Mouse (Mus musculus) forebrain, postnatal 0 days (tissue): ENCODE data around the gene Krt9. TPM values are rescaled to one million over a fixed set of nuclear protein-coding genes. Genes with fewer than 3 reads are reported as not detected.

Experiments
- ATAC-seq: fragments of 200-750 bp; cut with Nextera tagmentation; 2 replicates; pipeline ENCODE4 v1.8.0; 2017; ENCODE audit warnings: mild to moderate bottlenecking, moderate library complexity
- DNase-seq: peaks from one replicate; pipeline ENCODE4 v3.0.0-alpha.2; 2015
- H3K27ac ChIP-seq: fragments of 300-500 bp; sonication (generic); 2 replicates; pipeline ENCODE4 v1.5.1; 2014; ENCODE audit warnings: low read depth, mild to moderate bottlenecking, antibody characterized with exemption, low read length, moderate library complexity, mixed read lengths
- H3K27me3 ChIP-seq: fragments of 300-500 bp; sonication (generic); 2 replicates; pipeline ENCODE4 v1.6.1; 2014; ENCODE audit warnings: mild to moderate bottlenecking, low read length, mixed read lengths; ENCODE audit not compliant: insufficient read depth
- H3K36me3 ChIP-seq: fragments of 300-500 bp; sonication (generic); 2 replicates; pipeline ENCODE4 v1.6.1; 2014; ENCODE audit warnings: mild to moderate bottlenecking, moderate library complexity; ENCODE audit not compliant: insufficient read depth
- H3K4me1 ChIP-seq: fragments of 300-500 bp; sonication (generic); 2 replicates; pipeline ENCODE4 v1.6.1; 2014; ENCODE audit warnings: antibody characterized with exemption; ENCODE audit not compliant: insufficient read depth
- H3K4me2 ChIP-seq: fragments of 300-500 bp; sonication (generic); 2 replicates; pipeline ENCODE4 v1.6.1; 2014; ENCODE audit warnings: low read depth, mild to moderate bottlenecking, moderate library complexity
- H3K4me3 ChIP-seq: fragments of 300-500 bp; sonication (generic); 2 replicates; pipeline ENCODE4 v1.5.1; 2014; ENCODE audit warnings: low read depth, low read length, mixed read lengths
- H3K9ac ChIP-seq: fragments of 300-500 bp; sonication (generic); 2 replicates; pipeline ENCODE4 v1.6.1; 2014; ENCODE audit warnings: mild to moderate bottlenecking
- H3K9me3 ChIP-seq: fragments of 300-500 bp; sonication (generic); 2 replicates; pipeline ENCODE4 v1.6.1; 2016; ENCODE audit warnings: low read length
- CTCF ChIP-seq: sonication (generic); IDR thresholded peaks from 2 replicates; pipeline ENCODE4 v1.5.1; 2016; ENCODE audit warnings: antibody characterized with exemption, control low read depth, low read depth
- WGBS: fragments of 180-500 bp; shearing (Covaris S2); extraction: QIAGEN DNeasy Blood & Tissue Kit; methylation state at CpG from one replicate; pipeline ENCODE4 v1.1.7; 2014; 5-methylcytosine and 5-hydroxymethylcytosine counted together
- polyA plus RNA-seq: library from polyadenylated mRNA; unstranded; fragments of >200 nt; fragmentation: Nextera tagmentation; extraction: Ambion mirVana; gene quantifications from 2 replicates; pipeline ENCODE4 v1.2.1, GENCODE M21; 2015
- total RNA-seq: library from RNA; depleted of rRNA; stranded (reverse); fragments of >200 nt; gene quantifications from 2 replicates; pipeline ENCODE4 v1.2.3, GENCODE M21; 2014; rRNA removed

Gene Krt9
- total and polyA plus RNA-seq, 2 experiments from 2014 or later = 0.06 TPM; not detected in 1

DNA sequence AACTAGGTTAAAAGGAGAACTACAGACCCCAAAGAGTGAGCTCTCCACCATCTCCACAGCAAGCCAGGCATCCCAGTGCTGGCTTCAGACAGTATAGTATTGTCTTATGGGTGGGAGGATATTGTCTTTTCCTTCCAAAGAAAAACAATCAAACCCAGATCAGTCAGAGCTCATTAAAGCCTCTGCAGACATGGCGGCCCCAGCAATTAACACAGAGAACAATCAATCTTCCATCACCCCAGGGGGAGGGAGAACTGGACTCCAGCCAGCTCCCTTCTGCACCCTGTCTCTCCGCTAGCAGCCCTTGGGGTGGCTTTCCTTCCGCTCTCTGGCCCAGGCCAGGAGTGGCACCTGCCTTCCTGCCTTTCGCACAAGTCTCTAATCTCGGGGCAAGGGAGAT, 55.4 kb downstream of the Krt9 start:
- TF ChIP-seq CTCF = no peak
- no peak overlapping the region for H3K9ac ChIP-seq
- peak; percentile 33 for DNase-seq
- H3K4me1 ChIP-seq = no peaks in the 10 kb centered on the region
- no peaks in the 10 kb centered on the region for H3K36me3 ChIP-seq
- H3K27ac ChIP-seq = no peak overlapping the region
- no peak for ATAC-seq
- H3K27me3 ChIP-seq = no peaks in the 10 kb centered on the region
- H3K9me3 ChIP-seq = no peaks in the 10 kb centered on the region
- no peak overlapping the region for H3K4me3 ChIP-seq
- no peak overlapping the region for H3K4me2 ChIP-seq
- 24% methylated on average over 5 of the region's 5 CpGs for WGBS

Other genes with a start within 250 kb of the Krt9 start
- not detected in 2 replicates for gene Krtap9-5, start 244.8 kb downstream of the Krt9 start, total RNA-seq
- not detected in 2 replicates for gene Krtap9-5, start 244.8 kb downstream of the Krt9 start, polyA plus RNA-seq
- gene Krtap29-1, start 214.2 kb downstream of the Krt9 start, total RNA-seq = not detected in 2 replicates
- not detected in 2 replicates for gene Krtap29-1, start 214.2 kb downstream of the Krt9 start, polyA plus RNA-seq
- not detected in 2 replicates for gene Krtap16-1, start 206.6 kb downstream of the Krt9 start, total RNA-seq
- not detected in 2 replicates for gene Krtap16-1, start 206.6 kb downstream of the Krt9 start, polyA plus RNA-seq
- not detected in 2 replicates for gene Krtap17-1, start 199.3 kb downstream of the Krt9 start, total RNA-seq
- gene Krtap17-1, start 199.3 kb downstream of the Krt9 start, polyA plus RNA-seq = 0.26 and 0.98 TPM in 2 replicates
- gene Krt33a, start 177.0 kb downstream of the Krt9 start, total RNA-seq = 0.15 TPM in 1 of 2 replicates, not detected in the other
- gene Krt33a, start 177.0 kb downstream of the Krt9 start, polyA plus RNA-seq = not detected in 2 replicates
- not detected in 2 replicates for gene Krt33b, start 163.4 kb downstream of the Krt9 start, total RNA-seq
- not detected in 2 replicates for gene Krt33b, start 163.4 kb downstream of the Krt9 start, polyA plus RNA-seq
- gene Krt34, start 151.7 kb downstream of the Krt9 start, total RNA-seq = not detected in 2 replicates
- 0.10 TPM in 1 of 2 replicates, not detected in the other for gene Krt34, start 151.7 kb downstream of the Krt9 start, polyA plus RNA-seq
- not detected in 2 replicates for gene Krt31, start 142.7 kb downstream of the Krt9 start, total RNA-seq
- not detected in 2 replicates for gene Krt31, start 142.7 kb downstream of the Krt9 start, polyA plus RNA-seq
- gene Krt32, start 105.0 kb downstream of the Krt9 start, total RNA-seq = not detected in 2 replicates
- not detected in 2 replicates for gene Krt32, start 105.0 kb downstream of the Krt9 start, polyA plus RNA-seq
- not detected in 2 replicates for gene Krt35, start 97.0 kb downstream of the Krt9 start, total RNA-seq
- gene Krt35, start 97.0 kb downstream of the Krt9 start, polyA plus RNA-seq = not detected in 2 replicates
- not detected in 2 replicates for gene Krt36, start 87.6 kb downstream of the Krt9 start, total RNA-seq
- not detected in 2 replicates for gene Krt36, start 87.6 kb downstream of the Krt9 start, polyA plus RNA-seq
- gene Krt13, start 71.7 kb downstream of the Krt9 start, total RNA-seq = not detected in 2 replicates
- gene Krt13, start 71.7 kb downstream of the Krt9 start, polyA plus RNA-seq = 0.31 TPM in 1 of 2 replicates, not detected in the other
- not detected in 2 replicates for gene Krt15, start 57.3 kb downstream of the Krt9 start, total RNA-seq
- gene Krt15, start 57.3 kb downstream of the Krt9 start, polyA plus RNA-seq = 0.17 and 0.47 TPM in 2 replicates
- 5.8 and 6.5 TPM in 2 replicates for gene Krt19, start 44.6 kb downstream of the Krt9 start, total RNA-seq
- gene Krt19, start 44.6 kb downstream of the Krt9 start, polyA plus RNA-seq = 3.8 and 7.0 TPM in 2 replicates
- 0.14 and 0.15 TPM in 2 replicates for gene Krt14, start 14.3 kb upstream of the Krt9 start, total RNA-seq
- 0.63 and 0.88 TPM in 2 replicates for gene Krt14, start 14.3 kb upstream of the Krt9 start, polyA plus RNA-seq
- not detected in 2 replicates for gene Krt16, start 55.7 kb upstream of the Krt9 start, total RNA-seq
- not detected in 2 replicates for gene Krt16, start 55.7 kb upstream of the Krt9 start, polyA plus RNA-seq
- gene Krt17, start 67.8 kb upstream of the Krt9 start, total RNA-seq = 0.31 TPM in 1 of 2 replicates, not detected in the other
- 0.47 and 0.51 TPM in 2 replicates for gene Krt17, start 67.8 kb upstream of the Krt9 start, polyA plus RNA-seq
- gene Krt42, start 76.6 kb upstream of the Krt9 start, total RNA-seq = not detected in 2 replicates
- gene Krt42, start 76.6 kb upstream of the Krt9 start, polyA plus RNA-seq = not detected in 2 replicates
- gene Eif1, start 126.6 kb upstream of the Krt9 start, total RNA-seq = 105 and 115 TPM in 2 replicates
- 1,342 and 1,370 TPM in 2 replicates for gene Eif1, start 126.6 kb upstream of the Krt9 start, polyA plus RNA-seq
- not detected in 2 replicates for gene Gast, start 141.2 kb upstream of the Krt9 start, total RNA-seq
- 0.48 and 0.51 TPM in 2 replicates for gene Gast, start 141.2 kb upstream of the Krt9 start, polyA plus RNA-seq
- gene Hap1, start 162.9 kb upstream of the Krt9 start, total RNA-seq = 274 and 518 TPM in 2 replicates
- 131 and 237 TPM in 2 replicates for gene Hap1, start 162.9 kb upstream of the Krt9 start, polyA plus RNA-seq
- gene Jup, start 204.5 kb upstream of the Krt9 start, total RNA-seq = 76.6 and 106 TPM in 2 replicates
- gene Jup, start 204.5 kb upstream of the Krt9 start, polyA plus RNA-seq = 59.4 and 67.0 TPM in 2 replicates
- gene P3h4, start 221.6 kb upstream of the Krt9 start, total RNA-seq = 16.8 and 27.1 TPM in 2 replicates
- gene P3h4, start 221.6 kb upstream of the Krt9 start, polyA plus RNA-seq = 17.9 and 19.8 TPM in 2 replicates
- gene Fkbp10, start 222.5 kb upstream of the Krt9 start, total RNA-seq = 18.1 and 34.6 TPM in 2 replicates
- gene Fkbp10, start 222.5 kb upstream of the Krt9 start, polyA plus RNA-seq = 23.3 and 23.4 TPM in 2 replicates
- 63.0 and 80.5 TPM in 2 replicates for gene Nt5c3b, start 248.6 kb upstream of the Krt9 start, total RNA-seq
- gene Nt5c3b, start 248.6 kb upstream of the Krt9 start, polyA plus RNA-seq = 113 and 118 TPM in 2 replicates
- gene Klhl10, start 248.7 kb upstream of the Krt9 start, total RNA-seq = 0.29 and 0.46 TPM in 2 replicates
- gene Klhl10, start 248.7 kb upstream of the Krt9 start, polyA plus RNA-seq = 0.53 and 0.65 TPM in 2 replicates